Mouse (Mus musculus): ENCODE data around the gene Adgrg5.

Adgrg5 gene

DNA sequence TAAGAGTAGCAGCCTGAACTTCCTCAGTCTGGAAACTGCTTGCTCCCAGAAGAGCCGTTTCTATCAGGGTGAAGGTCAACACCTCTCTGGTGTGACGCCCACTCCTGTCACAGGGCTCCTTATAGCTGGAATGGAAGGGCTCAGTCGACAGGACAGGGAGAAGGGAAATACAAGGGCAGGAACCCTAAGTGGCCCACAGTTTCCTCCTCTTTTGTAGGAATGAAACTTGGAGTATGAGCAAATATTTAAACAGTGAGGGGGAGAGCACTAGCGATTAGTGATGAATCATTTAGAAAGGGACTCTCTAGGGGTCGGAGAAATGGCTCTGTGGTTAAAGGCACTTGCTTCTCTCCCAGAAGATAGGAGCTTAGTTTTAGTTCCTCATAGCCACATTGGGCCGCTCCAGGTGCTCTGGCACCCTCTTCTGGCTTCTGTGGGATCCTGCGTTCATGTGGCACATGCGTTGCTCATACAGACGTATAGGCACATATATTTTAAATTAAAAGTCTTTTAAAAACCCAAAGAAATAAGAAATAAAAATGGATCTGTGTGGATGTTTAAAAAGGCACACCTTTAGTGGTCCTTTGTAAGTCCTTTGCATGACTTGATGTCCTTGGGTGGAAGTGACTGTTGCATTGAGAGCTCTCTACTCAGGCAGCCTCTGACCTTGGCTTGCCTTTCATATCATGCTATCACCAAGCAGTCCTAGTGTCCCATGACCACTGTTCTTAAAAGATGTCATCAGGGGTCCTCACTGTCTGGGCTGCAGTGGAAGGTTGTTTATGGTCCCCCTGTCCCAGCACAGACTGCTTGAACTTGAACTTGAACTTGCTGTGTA, 31.6 kb downstream of the Adgrg5 start:
- in situ Hi-C loops (cut with MboI; ENCODE audit: low pct_unique_long_range_greater_than_20kb in 1 of 2, low sequenced_read_pairs in 2 of 2, unreplicated experiment in 1 of 2) = no loop called here

- in situ Hi-C loops (cut with MboI; ENCODE audit: low pct_unique_long_range_greater_than_20kb in 1 of 2, low sequenced_read_pairs in 2 of 2, unreplicated experiment in 1 of 2) = no loop called here
These were observed 32.6 kb downstream of the Adgrg5 start for GRCm38 (mm10) chr8:94956078-94956574.

DNA sequence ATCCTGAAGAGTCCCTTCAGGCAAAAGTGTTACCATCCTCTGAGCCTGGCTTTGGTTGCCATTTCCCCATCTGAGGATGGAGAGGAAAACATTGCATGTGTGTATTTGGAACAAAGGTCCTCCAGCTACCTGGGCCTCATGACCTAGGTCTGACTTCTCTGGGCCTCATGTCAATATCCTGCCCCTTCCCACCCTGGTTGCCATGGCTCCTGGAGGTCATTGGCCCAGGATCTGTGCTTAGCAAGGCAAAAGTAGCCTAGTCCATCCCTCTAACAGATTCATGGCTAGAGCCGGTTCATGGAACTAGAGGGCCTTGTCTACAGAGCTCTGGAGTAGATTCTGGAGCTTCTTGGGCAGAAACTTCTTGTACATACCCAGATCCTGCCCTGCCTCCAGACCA, 38.7 kb downstream of the Adgrg5 start:
- in situ Hi-C loops (cut with MboI; ENCODE audit: low pct_unique_long_range_greater_than_20kb in 1 of 2, low sequenced_read_pairs in 2 of 2, unreplicated experiment in 1 of 2) = no loop called here

DNA sequence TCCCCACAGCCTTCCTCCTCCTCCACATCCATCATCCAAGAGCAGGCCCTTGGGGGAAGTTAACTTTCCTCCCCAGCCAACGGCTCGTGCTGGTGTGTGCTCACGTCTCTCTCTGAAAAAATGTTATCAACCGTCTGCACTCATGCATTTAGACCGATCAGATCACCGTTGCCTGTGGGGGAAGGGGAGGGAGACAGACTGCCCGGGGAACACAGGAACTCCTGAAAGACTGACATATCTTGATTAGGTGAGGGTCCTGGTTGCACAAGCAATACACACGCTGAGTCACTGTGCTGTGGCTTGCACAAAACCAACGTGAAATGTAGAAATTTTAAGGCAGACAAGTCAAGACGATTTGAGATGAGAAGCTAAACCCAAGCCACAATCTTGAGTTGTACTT, 41.3 kb downstream of the Adgrg5 start:
- in situ Hi-C loops (cut with MboI; ENCODE audit: low pct_unique_long_range_greater_than_20kb in 1 of 2, low sequenced_read_pairs in 2 of 2, unreplicated experiment in 1 of 2) = no loop called here

DNA sequence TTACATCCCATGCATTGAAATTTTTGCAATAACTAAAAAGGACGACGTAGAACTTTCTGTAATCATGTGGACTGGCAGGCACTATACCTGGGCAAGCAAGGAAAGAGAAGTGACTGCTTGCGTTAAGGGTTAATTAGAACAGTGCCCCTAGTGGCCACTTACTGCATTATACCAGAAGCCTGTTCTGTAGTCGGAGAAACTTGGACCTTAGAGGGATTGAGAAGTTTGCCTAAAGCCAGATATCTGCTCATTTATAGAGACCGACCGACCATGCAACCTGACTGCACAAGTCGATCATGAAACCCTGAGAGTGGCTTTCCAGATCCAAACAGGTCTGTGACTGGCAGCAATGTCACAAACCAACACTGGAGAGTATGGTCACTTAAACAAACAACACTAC, 43.1 kb downstream of the Adgrg5 start:
- in situ Hi-C loops (cut with MboI; ENCODE audit: low pct_unique_long_range_greater_than_20kb in 1 of 2, low sequenced_read_pairs in 2 of 2, unreplicated experiment in 1 of 2) = no loop called here

DNA sequence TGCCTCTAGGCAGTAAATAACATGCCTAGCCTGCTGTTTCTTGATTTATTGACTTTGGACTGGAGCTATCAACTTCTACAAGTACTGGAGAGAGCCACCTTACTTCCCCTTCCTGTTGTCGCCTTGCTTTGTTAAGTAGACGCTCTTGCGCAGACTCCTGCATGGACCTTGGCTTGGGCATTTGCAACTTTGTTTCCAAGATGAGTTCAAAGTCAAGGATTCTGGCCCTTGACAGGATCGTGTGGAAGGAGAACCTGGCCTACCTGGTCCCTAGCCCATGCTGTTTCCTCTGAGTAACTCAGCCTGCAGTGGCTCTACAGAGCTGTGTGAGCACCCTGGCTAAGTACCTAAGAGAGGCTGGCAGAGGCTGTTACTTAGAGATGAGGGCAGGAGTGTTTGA, 43.6 kb downstream of the Adgrg5 start:
- in situ Hi-C loops (cut with MboI; ENCODE audit: low pct_unique_long_range_greater_than_20kb in 1 of 2, low sequenced_read_pairs in 2 of 2, unreplicated experiment in 1 of 2) = no loop called here

DNA sequence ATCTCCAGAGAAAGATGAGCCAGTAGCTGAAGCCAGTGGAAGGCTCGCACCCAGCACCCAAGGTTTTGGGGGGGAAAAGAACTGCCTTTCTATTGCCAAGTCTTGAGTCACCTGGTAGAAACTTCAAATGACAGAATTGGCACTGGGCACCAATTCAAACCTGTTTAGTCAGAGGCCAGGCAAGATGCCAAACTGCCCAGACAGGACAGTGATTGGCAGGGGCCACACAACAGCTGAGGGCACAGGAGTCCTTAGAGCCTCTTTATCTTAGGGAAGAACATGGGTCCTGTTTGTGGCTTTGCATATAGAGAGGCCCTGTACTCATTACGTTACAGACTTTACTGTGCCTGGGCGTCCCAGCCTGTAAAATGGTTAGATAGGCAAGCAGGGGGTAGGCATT, 44.1 kb downstream of the Adgrg5 start:
- in situ Hi-C loops (cut with MboI; ENCODE audit: low pct_unique_long_range_greater_than_20kb in 1 of 2, low sequenced_read_pairs in 2 of 2, unreplicated experiment in 1 of 2) = no loop called here

DNA sequence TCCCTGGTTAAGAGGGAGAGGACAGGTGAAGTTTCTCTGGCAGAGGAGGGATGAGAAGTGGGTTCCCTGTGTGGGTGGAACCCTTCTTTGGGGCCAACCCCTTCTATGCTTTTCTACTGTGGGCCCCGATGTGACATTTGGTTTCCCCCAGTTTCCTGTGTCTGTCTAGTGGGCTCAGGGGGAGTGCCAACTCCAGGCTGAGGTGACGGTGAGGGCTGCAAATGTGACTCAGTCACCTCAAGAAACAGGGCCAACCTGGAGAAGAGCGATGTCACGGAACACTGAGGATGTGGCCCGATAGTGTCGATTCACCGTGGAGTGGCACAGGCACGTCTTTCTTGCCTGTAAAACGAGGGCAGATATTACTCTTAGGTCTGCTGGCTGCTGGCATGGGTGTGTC, 49.8 kb downstream of the Adgrg5 start:
- in situ Hi-C loops (cut with MboI; ENCODE audit: low pct_unique_long_range_greater_than_20kb in 1 of 2, low sequenced_read_pairs in 2 of 2, unreplicated experiment in 1 of 2) = no loop called here

GRCm38 (mm10) chr8:94973786-94974185, 50.3 kb downstream of the Adgrg5 start:
- in situ Hi-C loops (cut with MboI; ENCODE audit: low pct_unique_long_range_greater_than_20kb in 1 of 2, low sequenced_read_pairs in 2 of 2, unreplicated experiment in 1 of 2) = no loop called here

DNA sequence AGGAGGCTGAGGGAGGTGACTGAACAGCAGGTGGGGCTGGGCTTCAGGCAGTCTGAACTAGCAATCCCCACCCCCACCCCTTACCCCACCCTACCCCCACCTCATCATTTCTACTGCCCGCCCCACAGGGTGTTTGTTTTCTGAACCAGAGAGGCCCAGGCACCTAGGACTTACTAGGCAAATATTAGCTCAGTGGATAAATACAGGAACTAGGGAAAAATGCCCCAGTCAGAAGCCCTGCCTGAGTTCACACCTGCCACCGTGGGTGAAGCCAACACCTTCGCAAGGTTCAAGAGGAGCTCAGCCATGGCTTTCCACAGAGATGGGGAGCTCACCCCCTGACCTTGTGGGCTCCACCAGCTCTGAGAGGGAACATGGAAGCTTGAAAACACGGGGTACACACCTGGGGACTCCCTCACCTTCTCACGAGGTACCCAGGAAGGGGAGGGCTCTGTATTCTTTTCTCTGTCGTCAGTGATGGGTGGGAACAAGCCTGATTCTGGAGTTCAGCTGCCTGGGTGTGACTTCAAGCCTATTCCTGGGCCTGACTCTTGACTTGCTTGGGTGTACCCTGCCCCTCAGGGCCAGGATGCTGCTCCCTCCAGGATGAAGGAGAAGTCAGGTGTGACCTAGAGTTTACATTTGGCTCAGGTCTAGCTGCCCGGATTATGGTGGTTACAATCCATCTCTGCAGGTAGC, 51.1 kb downstream of the Adgrg5 start, which contains the start of gene Adgrg1:
Adgrg1 (plus strand) TSS at position 285 of the 699 bp plus-strand sequence.
- in situ Hi-C loops (cut with MboI; ENCODE audit: low pct_unique_long_range_greater_than_20kb in 1 of 2, low sequenced_read_pairs in 2 of 2, unreplicated experiment in 1 of 2) = no loop called here

- in situ Hi-C loops (cut with MboI; ENCODE audit: low pct_unique_long_range_greater_than_20kb in 1 of 2, low sequenced_read_pairs in 2 of 2, unreplicated experiment in 1 of 2) = no loop called here
These were observed 53.3 kb downstream of the Adgrg5 start for GRCm38 (mm10) chr8:94976651-94977417.

- in situ Hi-C loops (cut with MboI; ENCODE audit: low pct_unique_long_range_greater_than_20kb in 1 of 2, low sequenced_read_pairs in 2 of 2, unreplicated experiment in 1 of 2) = no loop called here
These were observed 54.6 kb downstream of the Adgrg5 start for GRCm38 (mm10) chr8:94978131-94978530.

DNA sequence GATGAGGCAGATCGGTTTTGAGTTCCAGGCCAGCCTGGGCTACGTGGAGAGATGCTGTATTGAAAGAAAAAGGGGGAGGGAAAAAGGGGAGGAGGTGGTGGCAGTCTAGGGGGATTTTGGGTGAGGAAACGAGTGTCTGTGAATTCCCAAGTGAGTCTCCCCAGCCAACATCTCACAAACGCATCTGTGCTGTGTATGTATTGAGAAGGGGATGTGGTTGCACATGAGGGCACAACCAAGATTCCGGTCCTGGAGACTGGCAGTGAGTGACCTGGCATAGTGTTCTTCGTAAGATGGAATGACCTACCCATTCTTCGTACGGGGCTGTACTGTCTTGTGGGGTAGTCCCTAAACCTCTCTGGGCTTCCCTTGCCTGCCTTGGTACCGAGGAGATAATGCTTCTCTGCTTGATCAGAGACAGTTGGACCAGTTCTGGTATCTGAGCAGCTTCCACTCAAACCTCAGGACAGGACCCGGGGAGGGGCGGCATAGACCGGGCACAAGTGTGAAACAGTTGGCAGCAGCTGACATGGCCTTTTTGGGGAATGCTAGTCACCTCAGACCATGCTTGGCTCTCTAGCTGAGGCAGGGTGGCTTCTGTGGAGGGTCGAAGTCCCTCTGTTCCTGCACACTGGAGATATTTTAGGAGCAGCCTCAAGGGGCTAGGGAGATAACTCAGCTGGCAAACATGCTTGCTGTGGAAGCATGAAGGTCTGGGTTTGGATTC, 55.3 kb downstream of the Adgrg5 start:
- in situ Hi-C loops (cut with MboI; ENCODE audit: low pct_unique_long_range_greater_than_20kb in 1 of 2, low sequenced_read_pairs in 2 of 2, unreplicated experiment in 1 of 2) = no loop called here

- in situ Hi-C loops (cut with MboI; ENCODE audit: low pct_unique_long_range_greater_than_20kb in 1 of 2, low sequenced_read_pairs in 2 of 2, unreplicated experiment in 1 of 2) = no loop called here
These were observed 56.7 kb downstream of the Adgrg5 start for GRCm38 (mm10) chr8:94980176-94980575.

DNA sequence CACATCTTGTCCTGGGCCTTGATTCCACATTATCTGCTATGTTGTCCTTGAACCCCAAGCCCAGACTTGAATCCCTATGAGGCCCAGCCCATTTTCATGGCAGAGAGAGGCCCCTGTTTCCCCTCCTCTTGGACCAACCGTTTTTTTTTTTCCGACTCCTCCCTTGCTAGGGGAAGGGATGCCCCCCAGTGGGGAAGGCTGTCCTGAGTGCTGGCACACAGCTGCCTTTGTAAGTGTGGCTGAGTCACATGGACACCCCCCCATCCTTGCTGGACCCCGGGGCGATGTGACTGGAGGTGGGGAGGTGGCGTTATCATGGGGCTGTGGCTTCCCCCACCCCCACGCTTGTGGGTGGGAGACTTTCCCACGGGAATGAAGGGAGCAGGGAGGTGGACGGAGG, 57.5 kb downstream of the Adgrg5 start:
- in situ Hi-C loops (cut with MboI; ENCODE audit: low pct_unique_long_range_greater_than_20kb in 1 of 2, low sequenced_read_pairs in 2 of 2, unreplicated experiment in 1 of 2) = no loop called here

DNA sequence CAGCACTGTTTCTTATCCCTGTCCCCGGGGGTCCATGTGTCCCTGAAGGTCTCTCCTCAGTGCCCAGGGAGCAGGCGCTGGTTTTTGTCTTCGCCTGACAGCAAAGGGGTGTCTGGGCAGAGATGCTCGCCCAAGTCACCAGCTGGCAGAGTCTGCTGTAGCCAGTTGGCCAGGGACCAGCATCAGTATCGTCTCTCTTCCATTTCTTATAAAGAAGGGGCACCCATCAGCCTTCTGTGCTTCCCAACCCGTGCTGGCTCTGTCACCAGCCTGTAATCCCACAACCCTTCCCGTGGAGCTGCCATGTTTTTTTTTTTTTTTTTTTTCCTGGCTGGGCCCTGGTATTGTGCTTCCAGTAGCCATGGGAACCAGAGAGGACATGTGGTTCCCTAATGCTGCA, 58.4 kb downstream of the Adgrg5 start:
- in situ Hi-C loops (cut with MboI; ENCODE audit: low pct_unique_long_range_greater_than_20kb in 1 of 2, low sequenced_read_pairs in 2 of 2, unreplicated experiment in 1 of 2) = no loop called here

- in situ Hi-C loops (cut with MboI; ENCODE audit: low pct_unique_long_range_greater_than_20kb in 1 of 2, low sequenced_read_pairs in 2 of 2, unreplicated experiment in 1 of 2) = no loop called here
These were observed 59.7 kb downstream of the Adgrg5 start for GRCm38 (mm10) chr8:94983146-94983545.

GRCm38 (mm10) chr8:94983881-94984516, 60.5 kb downstream of the Adgrg5 start:
- in situ Hi-C loops (cut with MboI; ENCODE audit: low pct_unique_long_range_greater_than_20kb in 1 of 2, low sequenced_read_pairs in 2 of 2, unreplicated experiment in 1 of 2) = no loop called here
